Mouse (Mus musculus) neural tube, embryonic 12.5 days (tissue): ENCODE measurements around the gene Iqschfp. TPM values are rescaled to one million over a fixed set of nuclear protein-coding genes. Genes with fewer than 3 reads are reported as not detected.

Experiments used
- ATAC-seq: fragments of 200-750 bp; cut with Nextera tagmentation; 2 replicates; pipeline ENCODE4 v1.8.0; 2017; ENCODE audit warnings: low read depth, mild to moderate bottlenecking, moderate TSS enrichment, moderate library complexity; ENCODE audit not compliant: low FRiP score
- H3K27ac ChIP-seq: fragments of 300-500 bp; sonication (generic); 2 replicates; pipeline ENCODE4 v1.5.1; 2016
- H3K27me3 ChIP-seq: fragments of 300-500 bp; sonication (generic); replicated peaks from 2 replicates; pipeline ENCODE4 v1.6.1; 2016; ENCODE audit warnings: mild to moderate bottlenecking
- H3K36me3 ChIP-seq: fragments of 300-500 bp; sonication (generic); 2 replicates; pipeline ENCODE4 v1.6.1; 2016; ENCODE audit warnings: mild to moderate bottlenecking
- H3K4me1 ChIP-seq: fragments of 300-500 bp; sonication (generic); 2 replicates; pipeline ENCODE4 v1.6.1; 2016
- H3K4me2 ChIP-seq: fragments of 300-500 bp; sonication (generic); replicated peaks from 2 replicates; pipeline ENCODE4 v1.6.1; 2016; ENCODE audit warnings: mild to moderate bottlenecking
- H3K4me3 ChIP-seq: fragments of 300-500 bp; sonication (generic); 2 replicates; pipeline ENCODE4 v1.5.1; 2016
- H3K9ac ChIP-seq: fragments of 300-500 bp; sonication (generic); 2 replicates; pipeline ENCODE4 v1.6.1; 2016; ENCODE audit warnings: mild to moderate bottlenecking
- H3K9me3 ChIP-seq: fragments of 300-500 bp; sonication (generic); 2 replicates; pipeline ENCODE4 v1.6.1; 2016; ENCODE audit warnings: mild to moderate bottlenecking
- WGBS: fragments of 180-500 bp; shearing (Covaris S2); methylation state at CpG from one replicate; pipeline ENCODE4 v1.1.7; 2016; 5-methylcytosine and 5-hydroxymethylcytosine counted together
- polyA plus RNA-seq: library from polyadenylated mRNA; unstranded; fragments of >200 nt; fragmentation: Nextera tagmentation; extraction: Ambion mirVana; gene quantifications from 2 replicates; pipeline ENCODE4 v1.2.1, GENCODE M21; 2016

The Iqschfp gene
- polyA plus RNA-seq, 1 experiment from 2014 or later = 1.3 TPM

DNA sequence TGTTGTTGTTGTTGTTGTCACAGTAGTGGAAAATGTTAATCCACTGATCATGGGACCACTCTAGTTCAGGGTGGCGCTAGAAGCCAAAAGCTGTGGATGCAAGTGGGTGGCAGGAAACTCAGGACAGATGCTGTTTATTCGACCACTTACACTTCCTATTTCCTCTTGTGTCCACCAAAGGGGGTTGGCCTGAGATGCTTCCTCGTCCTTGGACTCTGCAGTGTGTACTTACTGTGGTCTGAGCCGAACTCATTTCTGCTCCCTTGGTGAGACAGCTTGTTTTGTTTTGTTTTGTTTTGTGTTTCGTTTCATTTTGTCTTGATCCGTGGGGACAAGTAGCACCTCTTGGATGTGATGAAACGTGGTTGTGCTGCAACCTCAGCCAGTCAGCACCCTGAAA, 750.9 kb downstream of the Iqschfp start:
- no peak overlapping the region for H3K4me3 ChIP-seq
- no peaks in the 10 kb centered on the region for H3K9me3 ChIP-seq
- no peak overlapping the region for H3K27ac ChIP-seq
- no peaks in the 10 kb centered on the region for H3K36me3 ChIP-seq
- no peak overlapping the region for H3K4me2 ChIP-seq
- no peak for ATAC-seq
- no peak overlapping the region for H3K9ac ChIP-seq
- H3K27me3 ChIP-seq = no peaks in the 10 kb centered on the region
- H3K4me1 ChIP-seq = no peaks in the 10 kb centered on the region; the same call in 1 of the 2 replicates
- WGBS = 83% methylated on average over 7 of the region's 7 CpGs

- ATAC-seq = no peak
- WGBS = 87% methylated on average over 6 of the region's 6 CpGs
- Histone ChIP-seq H3K4me3 (no peak overlapping the region), H3K27ac (no peak overlapping the region), H3K36me3 (no peaks in the 10 kb centered on the region), H3K9me3 (no peaks in the 10 kb centered on the region), H3K4me1 (no peaks in the 10 kb centered on the region), H3K27me3 (no peaks in the 10 kb centered on the region), H3K4me2 (no peak overlapping the region), H3K9ac (no peak overlapping the region)
Observed at GRCm38 (mm10) chr3:68646387-68647130, 754.5 kb downstream of the Iqschfp start.

- H3K27me3 ChIP-seq = no peaks in the 10 kb centered on the region
- no peak overlapping the region for H3K4me3 ChIP-seq
- 91% methylated on average over 3 of the region's 3 CpGs for WGBS
- H3K27ac ChIP-seq = no peak overlapping the region
- ATAC-seq = no peak
- H3K4me1 ChIP-seq = no peaks in the 10 kb centered on the region
- H3K9ac ChIP-seq = no peak overlapping the region
- no peaks in the 10 kb centered on the region for H3K9me3 ChIP-seq
- no peaks in the 10 kb centered on the region for H3K36me3 ChIP-seq
- no peak overlapping the region for H3K4me2 ChIP-seq
Observed at GRCm38 (mm10) chr3:68647282-68647681, 755.2 kb downstream of the Iqschfp start.

DNA sequence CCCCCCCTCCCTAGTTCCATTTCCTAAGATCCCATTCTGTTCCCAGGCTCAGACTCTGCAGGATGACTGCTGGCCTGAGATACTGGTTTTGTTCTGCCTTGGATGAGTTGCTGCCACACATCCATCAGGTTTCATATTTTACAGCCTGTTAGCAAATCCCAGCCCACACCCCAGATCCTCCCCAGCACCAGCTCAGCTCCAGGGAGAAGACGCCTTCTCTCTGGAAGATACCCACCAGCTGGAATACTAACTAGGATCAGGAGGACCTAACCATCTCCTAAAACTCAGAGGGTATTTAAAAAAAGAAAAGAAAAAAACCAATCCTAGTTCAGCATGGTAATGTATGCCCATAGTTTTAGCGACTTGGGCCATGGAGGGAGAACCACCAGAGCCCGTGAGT, 758.2 kb downstream of the Iqschfp start:
- Histone ChIP-seq H3K4me3 (no peak overlapping the region), H3K9ac (no peak overlapping the region), H3K4me1 (no peaks in the 10 kb centered on the region), H3K36me3 (no peaks in the 10 kb centered on the region), H3K27me3 (no peaks in the 10 kb centered on the region), H3K9me3 (no peaks in the 10 kb centered on the region), H3K4me2 (no peak overlapping the region), H3K27ac (no peak overlapping the region)
- ATAC-seq = no peak
- 92% methylated on average over 3 of the region's 3 CpGs for WGBS

- H3K27ac ChIP-seq = no peak overlapping the region
- H3K4me2 ChIP-seq = no peak overlapping the region
- no peaks in the 10 kb centered on the region for H3K9me3 ChIP-seq
- H3K27me3 ChIP-seq = no peaks in the 10 kb centered on the region
- H3K36me3 ChIP-seq = no peaks in the 10 kb centered on the region
- no peak for ATAC-seq
- no peak overlapping the region for H3K9ac ChIP-seq
- no peak overlapping the region for H3K4me3 ChIP-seq
- no peaks in the 10 kb centered on the region for H3K4me1 ChIP-seq
- WGBS = 86% methylated on average over 4 of the region's 4 CpGs
Observed at GRCm38 (mm10) chr3:68656607-68657352, 764.7 kb downstream of the Iqschfp start.

- Histone ChIP-seq H3K9ac (no peak overlapping the region), H3K4me3 (no peak overlapping the region), H3K4me1 (no peaks in the 10 kb centered on the region), H3K27ac (no peak overlapping the region), H3K4me2 (no peak overlapping the region), H3K9me3 (no peaks in the 10 kb centered on the region), H3K27me3 (no peaks in the 10 kb centered on the region), H3K36me3 (no peaks in the 10 kb centered on the region)
- ATAC-seq = no peak
- WGBS = 56% methylated on average over 9 of the region's 9 CpGs
Observed at GRCm38 (mm10) chr3:68657589-68658245, 765.7 kb downstream of the Iqschfp start.

GRCm38 (mm10) chr3:68659996-68660395, 768.0 kb downstream of the Iqschfp start:
- Histone ChIP-seq H3K27ac (no peak overlapping the region), H3K4me3 (no peak overlapping the region), H3K4me2 (no peak overlapping the region), H3K9me3 (no peaks in the 10 kb centered on the region), H3K36me3 (no peaks in the 10 kb centered on the region), H3K4me1 (peaks cover 4% of the 10 kb centered on the region; the same call in 1 of the 2 replicates), H3K27me3 (no peaks in the 10 kb centered on the region), H3K9ac (no peak overlapping the region)
- ATAC-seq = no peak
- WGBS = 92% methylated on average over 6 of the region's 6 CpGs

GRCm38 (mm10) chr3:68660538-68660937, 768.5 kb downstream of the Iqschfp start:
- H3K4me1 ChIP-seq = peaks cover 4% of the 10 kb centered on the region; the same call in 1 of the 2 replicates
- WGBS = 82% methylated on average over 4 of the region's 4 CpGs

DNA sequence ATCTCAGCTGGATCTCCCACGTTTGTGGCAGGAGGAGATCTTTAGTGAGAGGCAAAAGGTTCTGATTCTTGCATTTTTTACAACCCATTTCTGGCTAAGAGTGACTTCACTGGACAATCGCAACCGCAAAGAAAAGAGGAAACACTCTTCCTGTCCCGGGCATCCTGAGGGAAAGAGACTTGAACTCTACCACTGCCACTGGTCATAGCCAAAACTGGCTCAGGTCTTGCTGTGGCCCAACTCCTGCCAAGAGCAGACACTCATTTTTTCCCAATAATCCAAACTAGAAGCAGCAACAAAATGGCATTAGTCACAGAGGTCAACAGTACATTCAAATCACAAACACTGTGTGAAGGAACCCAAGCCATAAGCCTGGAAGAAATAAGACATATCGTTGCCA, 770.4 kb downstream of the Iqschfp start:
- Histone ChIP-seq H3K27ac (no peak overlapping the region), H3K27me3 (no peaks in the 10 kb centered on the region), H3K9me3 (no peaks in the 10 kb centered on the region), H3K4me1 (peaks cover 4% of the 10 kb centered on the region; the same call in 1 of the 2 replicates), H3K9ac (no peak overlapping the region), H3K4me3 (no peak overlapping the region), H3K4me2 (no peak overlapping the region), H3K36me3 (no peaks in the 10 kb centered on the region)
- WGBS = 84% methylated on average over 5 of the region's 5 CpGs
- no peak for ATAC-seq

More at GRCm38 (mm10) chr3:68660538-68660937, 768.5 kb downstream of the Iqschfp start:
- Histone ChIP-seq H3K9me3 (no peaks in the 10 kb centered on the region), H3K4me3 (no peak overlapping the region), H3K4me2 (no peak overlapping the region), H3K27me3 (no peaks in the 10 kb centered on the region), H3K36me3 (no peaks in the 10 kb centered on the region), H3K27ac (no peak overlapping the region), H3K9ac (no peak overlapping the region)
- no peak for ATAC-seq

- Histone ChIP-seq H3K27me3 (no peaks in the 10 kb centered on the region), H3K36me3 (no peaks in the 10 kb centered on the region), H3K27ac (no peak overlapping the region), H3K4me2 (no peak overlapping the region), H3K4me3 (no peak overlapping the region), H3K9me3 (no peaks in the 10 kb centered on the region), H3K4me1 (peaks cover 4% of the 10 kb centered on the region; the same call in 1 of the 2 replicates), H3K9ac (no peak overlapping the region)
- ATAC-seq = no peak
- 66% methylated on average over 6 of the region's 6 CpGs for WGBS
Observed at GRCm38 (mm10) chr3:68664337-68664736, 772.3 kb downstream of the Iqschfp start.

- H3K36me3 ChIP-seq = no peaks in the 10 kb centered on the region
- no peak overlapping the region for H3K9ac ChIP-seq
- H3K27ac ChIP-seq = no peak overlapping the region
- H3K4me1 ChIP-seq = peaks cover 4% of the 10 kb centered on the region; the same call in 1 of the 2 replicates
- no peak overlapping the region for H3K4me3 ChIP-seq
- WGBS = 96% methylated on average over 7 of the region's 7 CpGs
- ATAC-seq = no peak
- no peaks in the 10 kb centered on the region for H3K9me3 ChIP-seq
- no peaks in the 10 kb centered on the region for H3K27me3 ChIP-seq
- no peak overlapping the region for H3K4me2 ChIP-seq
Observed at GRCm38 (mm10) chr3:68666377-68666776, 774.3 kb downstream of the Iqschfp start.

DNA sequence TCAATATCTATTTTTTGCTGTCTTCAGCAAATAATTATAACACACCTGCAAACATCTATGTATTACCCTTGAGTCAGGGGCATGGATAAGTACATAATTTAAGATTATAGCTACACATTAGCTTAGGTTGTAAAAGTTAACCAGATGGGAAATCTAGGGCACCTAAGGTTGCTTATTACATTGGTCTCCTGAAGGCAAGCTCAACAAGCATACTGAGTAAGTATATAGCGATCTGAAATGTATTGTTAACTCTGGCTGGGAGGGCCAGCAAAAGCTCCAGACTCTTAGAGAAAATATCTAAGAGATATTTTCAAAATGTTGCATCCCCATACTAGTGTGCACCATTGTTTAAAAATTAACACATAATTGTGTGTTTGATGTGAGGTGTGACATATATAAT, 775.8 kb downstream of the Iqschfp start:
- WGBS = 94% methylated on average over 1 of the region's 1 CpGs
- no peaks in the 10 kb centered on the region for H3K9me3 ChIP-seq
- no peak for ATAC-seq

More for the DNA sequence above, 775.8 kb downstream of the Iqschfp start:
- no peak overlapping the region for H3K27ac ChIP-seq
- no peak overlapping the region for H3K4me3 ChIP-seq
- no peaks in the 10 kb centered on the region for H3K27me3 ChIP-seq
- no peak overlapping the region for H3K9ac ChIP-seq
- H3K36me3 ChIP-seq = no peaks in the 10 kb centered on the region
- no peak overlapping the region for H3K4me2 ChIP-seq
- peaks cover 4% of the 10 kb centered on the region; the same call in 1 of the 2 replicates for H3K4me1 ChIP-seq
